Mouse (Mus musculus): ENCODE data around the gene Zfp365.
A peak's percentile ranks its signal among the peaks of the same experiment; 100 is the strongest.

The Zfp365 gene

DNA sequence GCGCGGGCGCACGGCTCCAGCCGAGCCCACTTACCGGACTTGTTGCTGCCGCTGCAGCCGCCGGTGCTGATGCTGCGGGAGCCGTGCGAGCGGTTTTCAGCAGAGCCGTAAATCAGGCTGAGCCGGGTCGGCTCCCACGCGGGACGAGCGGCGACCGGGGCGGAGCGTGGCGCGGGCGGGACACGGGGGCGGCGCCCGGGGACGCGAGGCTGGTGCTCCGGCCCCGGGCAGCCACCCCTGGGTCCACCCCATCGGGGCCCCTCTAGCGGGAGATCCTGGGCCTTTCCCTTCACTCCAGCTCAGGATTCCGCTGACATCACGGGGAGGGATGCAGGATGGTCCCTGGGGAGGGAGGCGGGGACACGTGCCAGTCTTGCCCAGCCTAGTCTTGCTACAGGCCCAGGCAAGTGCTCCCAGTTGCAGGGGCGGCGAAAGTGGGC is at the start of gene Zfp365:
Gene Zfp365, minus strand, starts transcription at position 326 of the 440 bp plus-strand sequence.
- peak; percentile 60 for DNase-seq

DNA sequence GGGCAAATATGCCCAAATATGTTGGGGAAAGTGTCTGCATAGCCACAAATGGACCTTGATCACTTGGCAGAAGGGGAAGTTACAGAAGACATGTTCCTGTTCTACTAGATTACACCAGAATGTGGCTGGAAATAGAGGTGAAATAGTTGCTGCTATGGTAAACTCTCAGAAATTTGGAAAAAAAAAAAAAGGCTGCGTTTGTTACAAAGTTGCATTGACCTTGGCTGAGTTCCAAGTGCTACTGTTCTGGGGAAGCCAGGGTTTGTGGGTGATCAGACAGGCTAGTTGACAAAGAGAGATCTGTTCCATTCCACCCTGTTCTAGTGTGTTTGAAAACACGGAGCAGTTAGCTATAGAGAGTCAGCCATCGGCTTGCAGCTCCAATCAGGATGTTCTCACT is 47.5 kb upstream of the Zfp365 start:
- no peak for DNase-seq

DNA sequence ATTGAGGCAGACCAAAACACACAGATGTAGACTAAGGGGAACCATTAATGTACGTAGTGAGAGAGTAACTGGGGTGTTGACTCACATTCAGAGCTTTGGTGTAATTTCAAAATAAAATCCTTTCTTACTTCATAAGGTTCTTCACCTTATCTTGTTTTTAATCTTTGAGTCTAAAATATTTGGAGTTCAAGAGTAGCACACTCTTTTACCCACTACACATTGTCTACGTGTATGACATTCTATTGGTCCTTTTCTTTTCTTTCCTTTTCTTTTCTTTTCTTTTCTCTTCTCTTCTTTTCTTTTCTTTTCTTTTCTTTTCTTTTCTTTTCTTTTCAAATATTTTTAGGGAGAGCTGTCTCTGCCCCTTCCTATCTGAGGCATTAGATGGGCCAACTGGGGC is 43.5 kb upstream of the Zfp365 start:
- no peak for DNase-seq

DNA sequence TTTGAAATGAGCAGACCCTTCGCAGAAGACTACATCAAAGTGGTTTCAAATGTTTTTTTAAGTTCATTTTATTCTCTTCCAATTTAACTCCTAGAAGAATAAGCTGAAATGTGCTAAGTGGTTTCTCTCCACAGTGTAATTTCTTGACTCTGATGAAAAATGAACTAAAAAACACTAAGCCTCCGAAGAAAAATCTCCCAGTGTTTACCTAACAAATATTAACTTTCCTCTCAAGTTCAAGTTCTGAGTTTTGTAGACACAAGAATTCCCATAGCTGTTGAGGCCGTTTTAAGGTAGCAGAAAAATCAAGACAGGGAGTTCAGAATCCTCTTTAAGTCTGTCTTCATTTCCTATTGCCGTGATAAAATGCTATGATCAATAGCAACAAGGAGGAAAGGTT is 39.2 kb upstream of the Zfp365 start:
- DNase-seq: no peak

DNA sequence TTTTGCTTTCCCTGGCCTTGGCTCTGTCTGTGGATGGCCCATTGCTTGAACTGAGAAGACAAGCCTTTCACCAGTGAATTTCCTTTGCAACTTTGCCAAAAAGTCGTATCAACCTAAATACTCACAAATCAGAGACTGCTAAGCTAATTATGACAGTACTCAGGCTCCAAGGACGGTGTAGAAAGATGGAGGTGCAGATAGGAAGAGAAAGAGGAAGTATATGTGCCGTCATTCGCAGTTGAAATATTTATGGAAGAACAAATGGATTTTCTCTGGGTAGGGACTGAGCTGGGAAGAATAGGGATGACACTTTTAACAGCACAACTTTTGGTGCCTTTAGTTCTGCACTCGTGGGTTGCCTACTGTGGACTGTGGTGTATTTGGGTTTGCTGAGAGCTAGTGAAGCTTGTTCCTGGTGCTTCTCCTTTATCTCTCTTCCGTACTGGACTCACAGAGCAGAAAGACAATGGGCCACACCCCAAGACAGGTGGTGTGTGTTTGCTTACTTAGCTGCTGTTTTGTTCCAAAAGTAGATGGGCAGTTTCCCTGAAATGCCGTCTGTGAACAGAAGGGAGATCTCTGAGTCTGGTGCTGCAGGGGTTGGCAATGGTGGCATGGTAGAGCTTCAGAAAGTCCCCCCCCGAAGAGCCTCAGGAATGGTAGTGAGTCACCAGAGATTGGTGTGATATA is 37.7 kb upstream of the Zfp365 start:
- no peak for DNase-seq

DNA sequence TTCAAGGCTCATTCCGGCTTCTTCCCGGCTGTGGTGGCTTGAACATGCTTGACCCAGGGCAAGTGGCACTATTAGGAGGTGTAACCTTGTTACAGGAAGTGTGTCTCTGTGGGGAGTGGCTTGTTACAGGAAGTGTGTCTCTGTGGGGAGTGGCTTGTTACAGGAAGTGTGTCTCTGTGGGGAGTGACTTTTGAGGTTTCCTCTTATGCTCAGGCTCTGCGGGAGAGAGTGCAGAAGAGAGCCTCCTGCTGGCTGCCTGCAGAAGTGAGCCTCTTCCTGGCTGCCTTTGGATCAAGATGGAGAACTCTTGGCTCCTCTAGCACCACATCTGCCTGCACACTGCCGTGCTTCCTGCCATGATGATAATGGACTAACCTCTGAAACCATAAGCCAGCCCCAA is 31.1 kb upstream of the Zfp365 start:
- peak; percentile 10 for DNase-seq

DNA sequence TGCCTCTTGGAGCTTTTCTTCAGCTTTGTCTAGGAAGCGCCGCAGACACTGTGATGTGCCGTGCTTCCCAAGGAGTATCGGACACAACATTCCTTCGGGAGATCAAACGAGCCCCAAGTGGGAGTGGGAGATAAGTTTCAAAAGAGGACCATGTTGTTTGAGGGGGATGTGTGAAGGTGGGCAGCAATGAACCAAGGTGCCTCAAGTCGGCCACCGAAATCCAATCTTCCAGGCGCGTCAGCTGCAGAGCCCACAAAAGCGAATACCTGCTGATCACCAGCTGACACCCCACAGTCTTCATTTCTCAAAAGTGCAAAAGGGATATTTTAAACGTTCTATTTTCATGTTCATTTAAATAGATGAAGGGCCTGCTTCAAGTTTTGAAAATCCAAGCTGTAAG is 27.1 kb upstream of the Zfp365 start:
- no peak for DNase-seq

DNA sequence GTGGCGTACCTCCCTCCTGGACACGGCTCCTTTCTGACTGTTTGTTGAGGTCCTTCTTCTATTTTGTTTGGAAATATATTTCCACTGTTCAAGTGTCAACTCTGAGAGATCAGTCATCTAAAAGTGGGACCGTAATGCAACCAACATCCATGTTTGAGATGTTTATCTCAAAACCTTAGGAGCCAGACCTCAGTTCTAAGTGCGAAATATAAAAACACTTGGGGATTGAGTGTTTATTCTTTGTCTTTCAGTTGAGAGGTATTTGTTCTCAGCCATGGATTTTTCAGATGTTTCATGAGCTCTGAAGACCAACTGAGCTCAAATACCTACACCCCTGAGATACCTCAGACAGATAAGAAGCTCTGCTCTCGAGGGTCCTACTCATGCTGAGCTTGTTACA is 25.3 kb upstream of the Zfp365 start:
- no peak for DNase-seq

DNA sequence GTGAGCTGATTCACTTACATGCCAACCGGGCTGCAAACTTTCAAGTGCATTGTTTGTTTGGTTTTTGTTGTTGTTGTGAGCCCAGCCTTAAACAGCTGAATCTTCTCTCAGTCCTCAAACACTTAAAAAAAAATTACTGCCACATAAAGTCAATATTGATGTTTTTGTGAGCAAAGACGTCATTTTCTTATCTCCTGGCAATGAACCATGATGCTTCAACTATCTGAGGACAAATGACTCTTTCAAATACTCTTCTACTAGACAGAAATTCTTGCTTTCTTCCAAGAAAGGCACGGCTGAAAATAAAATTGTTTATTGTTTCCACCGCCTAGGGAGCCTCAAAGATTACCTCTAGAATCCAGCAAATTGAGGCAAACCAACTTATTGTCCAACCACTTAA is 24.5 kb upstream of the Zfp365 start:
- no peak for DNase-seq

DNA sequence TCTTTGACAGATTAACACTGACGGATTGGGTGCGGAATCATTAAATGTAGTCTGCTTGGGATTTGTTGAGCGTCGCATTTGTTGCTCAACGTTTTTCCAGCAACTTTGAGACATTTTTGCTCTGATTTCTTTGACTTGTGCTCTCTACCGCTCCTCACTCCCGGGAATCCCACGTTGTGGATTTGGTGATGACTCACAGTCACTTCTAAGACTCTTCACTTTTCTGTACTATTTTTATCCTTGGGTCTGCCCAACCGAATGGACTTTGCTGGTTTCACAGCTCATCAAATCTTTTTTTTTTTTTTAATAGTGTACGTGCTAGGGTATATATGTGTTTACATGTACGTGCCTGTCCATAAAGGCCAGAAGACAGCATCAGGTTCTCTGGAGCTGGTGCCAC is 20.3 kb upstream of the Zfp365 start:
- DNase-seq: no peak

DNA sequence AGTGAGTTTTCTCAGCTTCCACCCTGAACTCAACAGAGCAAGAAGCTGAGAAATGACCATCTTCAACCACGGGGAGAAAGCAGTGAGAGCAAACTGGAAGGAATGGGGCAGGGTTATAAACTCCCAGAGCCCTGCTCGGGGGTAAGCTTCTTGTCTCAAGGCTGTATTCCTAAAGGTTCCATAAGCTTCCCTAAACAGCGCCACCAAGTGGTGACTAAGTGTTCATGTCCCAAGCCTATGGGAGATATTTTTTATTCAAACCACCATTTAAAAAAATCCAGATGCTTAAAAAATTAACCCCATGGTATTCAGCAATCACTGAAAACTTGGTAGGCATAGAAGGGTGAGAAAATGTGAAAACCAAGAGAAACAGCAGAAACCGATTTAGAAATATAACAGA is 18.9 kb upstream of the Zfp365 start:
- DNase-seq: no peak

DNA sequence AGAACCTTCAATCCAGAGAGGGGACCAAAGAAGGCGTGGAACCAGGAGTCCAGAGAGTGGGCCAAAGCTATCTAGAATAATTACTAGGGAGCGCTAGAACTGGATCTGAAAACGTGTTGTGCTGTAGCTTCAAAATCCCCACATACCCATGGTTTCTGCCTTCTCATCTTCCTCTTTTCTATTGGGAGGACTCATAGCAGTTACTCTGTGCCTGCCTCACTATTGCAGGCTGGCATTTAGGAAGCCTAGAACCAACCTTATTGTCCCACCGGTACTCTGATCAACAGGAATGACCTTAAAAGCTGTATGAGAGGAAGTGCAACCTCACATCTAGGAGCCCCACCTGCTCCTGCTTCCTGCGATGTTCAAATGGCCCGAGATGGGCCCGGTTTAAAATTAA is 16.1 kb upstream of the Zfp365 start:
- no peak for DNase-seq

DNA sequence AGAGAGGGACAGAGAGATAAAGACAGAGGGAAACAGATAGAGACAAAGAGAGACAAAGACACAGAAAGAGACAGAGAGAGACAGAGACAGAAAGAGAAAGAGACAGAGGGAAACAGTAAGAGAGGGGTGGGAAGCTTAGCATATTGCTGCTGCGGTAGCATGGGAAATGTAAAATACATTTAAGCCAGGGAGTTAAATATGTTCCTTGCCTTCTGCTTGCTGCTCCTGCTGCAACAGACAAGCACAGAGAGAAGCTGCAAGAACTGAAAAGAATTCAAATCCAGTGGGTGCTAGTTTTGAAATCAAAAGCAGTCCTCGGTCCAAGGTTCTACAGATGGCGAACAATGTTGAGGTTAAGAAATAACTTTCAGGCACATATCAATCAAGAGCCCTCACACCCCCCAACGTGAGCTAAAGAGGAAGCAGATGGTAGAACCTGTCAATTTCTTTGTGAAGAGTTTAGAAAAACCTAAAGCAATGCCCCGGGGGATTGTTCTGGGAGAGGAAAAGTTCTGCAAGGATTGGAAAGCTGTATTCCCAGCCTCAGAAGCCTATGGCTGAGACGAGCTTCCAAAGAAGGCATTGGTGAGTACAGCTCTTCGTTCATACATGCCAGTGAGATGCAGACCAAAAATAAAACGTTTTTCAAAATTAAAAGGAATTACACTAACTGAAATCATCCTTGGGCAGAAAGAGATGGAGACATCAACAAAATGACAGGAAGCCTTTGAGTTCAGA is 15.4 kb upstream of the Zfp365 start:
- no peak for DNase-seq

DNA sequence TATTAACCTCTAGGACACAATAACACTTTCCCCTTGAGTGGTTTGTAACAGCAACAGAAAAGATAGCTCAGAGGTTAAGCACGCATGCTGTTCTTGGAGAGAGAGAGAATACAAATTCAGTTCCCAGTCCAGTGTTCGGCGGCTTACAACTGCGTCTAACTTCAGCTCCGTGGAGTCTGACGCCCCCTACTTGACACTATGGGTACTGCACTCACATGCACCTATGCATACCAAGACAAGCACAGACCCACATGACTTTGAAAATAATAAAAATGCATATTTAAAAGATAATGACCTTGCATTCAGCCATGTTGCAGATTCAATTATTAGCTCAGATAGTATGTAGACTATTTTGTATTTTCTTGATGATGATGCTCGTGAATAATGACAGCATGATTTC is 11.6 kb upstream of the Zfp365 start:
- DNase-seq: peak; percentile 50

DNA sequence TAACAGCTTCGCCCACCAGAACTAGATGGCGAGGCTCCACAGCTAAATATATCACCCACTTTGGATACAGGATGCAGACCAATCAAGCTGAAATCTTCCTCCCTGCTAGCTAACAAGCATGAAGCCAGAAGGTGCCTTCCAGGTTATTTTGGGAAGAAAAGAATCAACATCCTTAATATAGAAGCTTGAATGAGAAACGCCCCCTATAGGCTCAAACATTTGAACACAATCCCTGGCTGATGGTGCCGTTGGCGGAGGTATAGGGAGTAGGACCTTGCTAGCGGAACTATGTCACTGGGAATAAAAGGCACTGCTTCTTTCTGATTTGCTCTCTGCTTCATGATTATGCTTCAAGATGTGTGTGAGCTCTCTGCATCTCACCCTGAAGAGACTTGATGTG is 9.3 kb upstream of the Zfp365 start:
- no peak for DNase-seq

DNA sequence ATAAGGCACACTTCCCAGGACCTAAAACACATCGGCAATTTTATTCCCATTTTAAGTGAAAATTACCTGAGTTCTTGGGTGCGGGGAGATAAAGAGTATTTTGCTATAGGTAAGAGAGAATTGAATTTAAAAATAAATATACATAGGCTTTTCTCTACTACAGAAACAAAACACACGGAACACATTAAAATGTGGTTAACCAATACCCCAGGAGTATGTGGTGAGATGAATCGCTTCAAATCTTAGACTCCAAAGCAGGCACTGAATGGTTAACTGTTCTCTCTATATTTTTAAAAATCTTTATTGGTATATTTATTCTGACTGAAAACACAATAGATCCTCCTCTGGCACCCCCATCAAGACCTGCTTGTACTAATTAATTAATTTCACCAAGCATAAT is 7.2 kb upstream of the Zfp365 start:
- no peak for DNase-seq

DNA sequence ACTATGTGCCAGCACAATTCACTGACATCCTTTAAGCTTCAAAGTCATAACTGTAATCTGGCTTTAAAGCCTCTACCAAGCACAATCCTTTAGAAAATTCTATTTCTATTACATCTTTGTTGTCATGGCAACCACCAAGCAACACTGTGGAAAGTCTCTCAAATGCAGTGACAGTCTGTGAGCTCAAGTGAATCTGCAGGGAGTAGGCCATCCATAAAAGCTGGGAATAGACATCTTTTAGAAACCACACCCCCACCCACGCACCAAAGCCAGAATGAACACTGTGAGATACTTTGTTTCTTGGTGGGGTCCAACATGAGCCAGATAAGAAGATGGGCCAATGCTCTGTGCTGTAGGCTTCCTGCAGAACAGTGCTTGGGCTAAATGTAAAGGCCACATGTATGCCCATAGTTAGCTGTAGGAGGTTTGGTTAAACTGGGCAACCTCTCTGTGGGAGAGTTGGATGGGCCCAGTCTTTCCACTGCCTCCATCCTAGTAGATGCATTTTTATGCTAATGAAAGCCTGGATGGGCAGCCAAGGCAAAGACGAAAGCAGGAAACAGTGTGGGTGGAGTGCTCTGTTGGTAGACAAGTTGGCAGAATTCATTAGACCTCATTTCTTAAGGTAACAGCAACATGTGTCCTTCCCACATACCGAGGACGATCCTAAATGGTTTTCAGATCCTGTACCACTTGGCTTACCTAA is 5.9 kb upstream of the Zfp365 start:
- DNase-seq: no peak

DNA sequence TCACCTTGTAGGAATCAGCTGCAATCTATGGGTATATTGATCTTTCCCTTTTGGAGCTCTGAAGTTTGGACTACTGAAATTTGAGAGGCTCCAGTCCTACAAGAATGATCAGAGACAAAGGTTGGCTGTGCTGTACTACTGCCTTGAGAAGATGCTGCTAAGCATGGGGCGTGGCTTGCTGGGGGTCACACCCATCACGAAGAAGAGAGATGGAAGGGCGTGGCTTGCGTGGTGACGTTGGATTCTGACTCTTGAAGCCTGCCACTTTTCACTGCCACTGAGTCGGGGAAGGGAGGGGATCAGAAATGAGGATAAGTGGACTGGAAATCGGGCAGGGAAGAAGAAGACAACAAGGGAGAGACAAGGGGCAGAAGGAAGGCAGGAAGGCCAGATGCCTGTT is 4.9 kb upstream of the Zfp365 start:
- no peak for DNase-seq

DNA sequence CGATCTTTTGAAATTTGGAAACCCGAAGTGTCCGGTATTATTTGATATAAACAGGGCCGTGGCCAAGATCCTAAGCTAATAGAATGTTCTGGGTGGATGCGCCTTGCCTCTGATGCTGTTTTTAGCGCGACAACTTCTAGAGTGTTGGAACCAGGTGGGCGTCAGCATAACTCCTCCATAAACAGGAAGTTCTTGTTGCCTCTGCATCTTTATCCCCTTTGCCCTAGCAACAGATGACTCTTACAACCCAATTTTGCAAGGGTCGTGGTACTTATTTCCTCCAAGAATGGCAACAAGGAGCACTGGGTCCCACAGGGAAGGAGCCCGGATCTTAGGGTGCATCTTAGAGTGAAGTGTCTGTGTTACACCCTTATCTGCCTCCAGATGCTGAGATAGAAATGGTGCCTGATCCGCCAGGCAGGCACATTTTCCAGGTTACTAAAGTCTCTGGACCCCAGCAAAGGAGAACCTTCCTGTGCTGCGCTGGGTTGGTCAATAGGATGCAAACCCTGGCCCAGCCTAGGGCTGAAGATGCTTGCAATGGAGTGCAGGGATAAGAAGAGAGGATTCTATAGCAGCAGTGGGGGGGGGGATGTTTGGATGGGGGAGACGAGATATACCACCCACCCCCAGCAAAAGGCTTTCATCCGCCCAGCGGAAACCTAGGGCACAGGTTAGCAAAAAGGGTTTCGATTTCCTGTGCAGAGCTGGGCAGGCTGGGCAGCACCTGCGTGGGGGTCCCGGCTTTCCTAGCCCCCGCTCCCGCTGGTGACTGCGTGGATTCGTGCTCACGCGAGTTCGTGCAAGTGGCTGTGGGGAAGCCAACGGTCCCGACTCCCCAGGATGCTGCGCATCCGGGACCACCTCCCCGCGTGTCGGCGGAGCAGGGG is 770 bp downstream of the Zfp365 start:
- peak; percentile 37 for DNase-seq

DNA sequence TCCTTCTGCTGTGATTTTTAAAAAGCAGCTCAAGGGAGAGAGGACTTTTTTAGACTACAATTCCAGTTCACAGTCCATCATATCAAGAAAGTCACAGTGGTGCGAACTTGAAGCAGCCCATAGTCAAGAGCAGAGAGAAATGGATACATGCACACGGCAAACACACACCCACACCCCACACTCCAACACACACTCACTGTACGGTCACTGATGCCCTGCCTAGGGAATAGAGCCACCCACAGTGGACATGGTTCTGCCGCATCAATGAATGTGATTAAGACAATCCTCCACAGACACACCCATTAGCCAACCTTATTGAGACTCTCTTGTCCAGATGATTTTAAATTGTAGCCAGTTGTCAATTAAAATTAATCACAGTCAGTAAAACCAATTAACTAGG is 4.5 kb downstream of the Zfp365 start:
- no peak for DNase-seq

DNA sequence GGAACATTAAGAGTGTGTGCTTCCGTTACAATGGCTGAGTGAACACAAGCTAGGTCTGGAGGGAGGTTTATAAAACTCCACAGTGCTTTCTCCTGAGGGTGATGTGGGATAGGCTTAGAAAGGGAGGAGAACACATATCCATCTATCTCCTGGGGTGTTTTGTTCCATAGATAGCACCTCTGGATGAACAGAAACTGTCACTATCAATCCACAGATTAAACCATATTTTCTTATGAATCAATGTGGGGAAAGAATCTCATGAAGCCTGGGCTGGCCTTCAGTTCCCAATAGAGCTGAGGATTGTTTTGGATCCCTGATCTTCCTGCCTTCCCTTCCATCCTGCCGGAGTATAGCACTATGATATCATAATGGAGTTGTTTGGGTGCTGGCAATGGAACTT is 5.5 kb downstream of the Zfp365 start:
- DNase-seq: no peak

DNA sequence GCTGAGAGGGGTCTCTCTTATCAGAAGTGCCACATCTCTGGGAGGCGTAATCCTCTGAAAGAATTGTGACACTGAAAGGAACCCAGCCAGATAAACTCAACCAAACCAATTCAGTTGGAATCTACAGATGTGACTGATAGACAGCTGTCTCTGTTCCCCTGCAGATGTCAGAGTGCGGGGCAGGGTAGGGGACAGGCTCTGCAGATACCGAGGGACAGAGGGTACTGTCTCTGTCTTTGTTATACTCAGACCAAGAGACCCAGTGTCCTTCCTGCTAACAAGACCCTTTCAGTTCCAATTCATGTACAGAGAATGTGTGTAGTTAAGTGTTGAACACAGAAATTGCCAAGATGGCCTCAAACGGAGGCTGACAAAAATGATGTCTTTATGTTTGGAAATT is 6.4 kb downstream of the Zfp365 start:
- no peak for DNase-seq

DNA sequence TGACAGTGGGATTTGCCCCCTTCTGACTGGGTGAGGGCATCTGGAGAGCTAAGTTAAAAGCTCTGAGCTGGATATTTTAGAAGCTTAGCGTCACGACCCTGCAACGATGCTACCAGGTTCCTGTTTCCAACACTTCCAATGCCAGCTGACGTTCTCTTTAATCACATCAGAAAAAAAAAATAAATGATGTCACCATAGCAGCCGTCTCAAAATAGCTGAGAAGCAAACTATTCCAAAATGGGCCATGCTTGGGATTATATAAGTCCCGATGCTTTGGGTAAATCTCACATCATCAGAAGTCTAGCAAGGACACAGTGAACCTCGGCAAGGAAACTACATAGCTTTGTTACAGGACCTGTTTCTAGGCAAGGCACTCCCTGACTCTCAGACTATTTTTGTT is 9.1 kb downstream of the Zfp365 start:
- DNase-seq: no peak

Data from thymus, postnatal 14 days (tissue).